16 mouse cellular contexts compared by ENCODE assay signal in the genomic region with DNA sequence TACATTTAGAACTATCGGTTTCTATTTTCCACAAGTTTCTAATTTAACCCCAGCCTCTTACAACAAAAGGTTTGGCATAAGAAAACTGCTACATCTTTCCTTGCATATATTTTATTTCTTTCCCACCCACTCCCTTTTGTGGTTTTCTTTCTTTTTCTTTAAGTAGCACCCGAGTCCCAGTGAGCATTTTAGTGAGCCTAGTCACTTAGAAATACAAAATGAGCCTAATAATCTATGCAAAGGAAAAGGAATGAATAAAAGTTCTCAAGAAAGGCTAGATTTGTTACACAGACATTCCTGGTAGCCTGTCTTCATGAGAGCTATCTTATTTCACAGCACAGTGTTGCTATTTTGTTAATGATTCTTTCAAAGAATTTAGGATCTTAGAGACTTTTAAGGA. TPM values are rescaled to one million over a fixed set of nuclear protein-coding genes. Genes with fewer than 3 reads are reported as not detected.
DNase-seq lines count a peak whose midpoint lies in the region; ATAC-seq and TF ChIP-seq lines count a peak whose summit lies in the region.
"Had no signal": no experiment of that assay in that cellular context is flagged by ENCODE, and none has a peak within 500 bp of the region (broad histone marks: within the 10 kb centered on the region; RNA-seq: fewer than 3 reads in every experiment).

No protein-coding gene starts in this region.

- H3K9ac ChIP-seq in neural tube, embryonic 13.5 days, result no peak overlapping the region
- H3K9ac ChIP-seq in forebrain, embryonic 13.5 days, result no peak overlapping the region
- H3K9ac ChIP-seq in hindbrain, postnatal 0 days (replicated peaks; ENCODE audit: low read length), result peak overlapping the region; percentile 13; the same call in 1 of the 2 replicates
- no peak overlapping the region for H3K9ac ChIP-seq in lung, postnatal 0 days (replicated peaks; ENCODE audit: low read depth)
- H3K9ac ChIP-seq: limb, embryonic 12.5 days; liver, embryonic 14.5 days had no signal

- H3K9me3 ChIP-seq in neural tube, embryonic 13.5 days, result no peaks in the 10 kb centered on the region
- no peaks in the 10 kb centered on the region for H3K9me3 ChIP-seq in forebrain, embryonic 13.5 days (replicated peaks)
- no peaks in the 10 kb centered on the region for H3K9me3 ChIP-seq in hindbrain, postnatal 0 days (ENCODE audit: low read length)
- no peaks in the 10 kb centered on the region for H3K9me3 ChIP-seq in lung, postnatal 0 days (ENCODE audit: low read length)
- H3K9me3 ChIP-seq: limb, embryonic 12.5 days had no signal

- no peak for DNase-seq in neural tube, embryonic 10.5 days (ENCODE audit: extremely low spot score, low spot score)
- no peak for DNase-seq in hindbrain, postnatal 0 days (ENCODE audit: low spot score)
- no peak for DNase-seq in thymus, adult 18-20 months
- DNase-seq in lung, postnatal 0 days (ENCODE audit: low spot score), result no peak
- DNase-seq: gastrocnemius, postnatal 36 days; kidney, adult 11 months; right cerebral cortex, postnatal 14 days; thymus, postnatal 14 days had no signal

- H3K27me3 ChIP-seq in neural tube, embryonic 13.5 days, result no peaks in the 10 kb centered on the region
- H3K27me3 ChIP-seq in forebrain, embryonic 13.5 days, result no peaks in the 10 kb centered on the region
- H3K27me3 ChIP-seq in hindbrain, postnatal 0 days (ENCODE audit: insufficient read depth, low read length), result no peaks in the 10 kb centered on the region
- peaks cover 17% of the 10 kb centered on the region for H3K27me3 ChIP-seq in lung, postnatal 0 days (replicated peaks; ENCODE audit: insufficient read depth, low read length)

- no peak for TF ChIP-seq EP300 in lung, postnatal 0 days (IDR thresholded peaks at IDR 0.05)

- 0 out of 2 replicates have a peak overlapping the region, but pooled peaks have one; percentile 61 for H3K27ac ChIP-seq in neural tube, embryonic 13.5 days (replicated peaks)
- 0 out of 2 replicates have a peak overlapping the region, but pooled peaks have one; percentile 49 for H3K27ac ChIP-seq in forebrain, embryonic 13.5 days
- peak overlapping the region; percentile 72; the same call in 1 of the 2 replicates for H3K27ac ChIP-seq in hindbrain, postnatal 0 days
- H3K27ac ChIP-seq in lung, postnatal 0 days (ENCODE audit: low read length), result no peak overlapping the region
- H3K27ac ChIP-seq: kidney, postnatal 0 days; limb, embryonic 12.5 days; liver, embryonic 14.5 days had no signal

- ATAC-seq in neural tube, embryonic 13.5 days (ENCODE audit: low read depth), result no peak
- ATAC-seq in forebrain, embryonic 13.5 days, result peak; percentile 9; the same call in 1 of the 2 replicates
- ATAC-seq in hindbrain, postnatal 0 days, result no peak
- no peak for ATAC-seq in lung, postnatal 0 days
- no peak for ATAC-seq in erythroblast, adult 5-6 weeks (replicated peaks; ENCODE audit: low FRiP score, poor library complexity, severe bottlenecking)

- H3K4me2 ChIP-seq in neural tube, embryonic 13.5 days, result peak overlapping the region; percentile 32
- peak overlapping the region; percentile 45 for H3K4me2 ChIP-seq in forebrain, embryonic 13.5 days
- peak overlapping the region; percentile 50 for H3K4me2 ChIP-seq in hindbrain, postnatal 0 days (ENCODE audit: low read depth, low read length)
- no peak overlapping the region for H3K4me2 ChIP-seq in lung, postnatal 0 days (replicated peaks; ENCODE audit: low read depth, low read length)
- H3K4me2 ChIP-seq: limb, embryonic 12.5 days had no signal

- 0 out of 2 replicates have a peak overlapping the region, but pooled peaks have one; percentile 5 for H3K4me3 ChIP-seq in neural tube, embryonic 13.5 days
- H3K4me3 ChIP-seq in forebrain, embryonic 13.5 days, result peak overlapping the region; percentile 14; the same call in 1 of the 2 replicates
- H3K4me3 ChIP-seq in hindbrain, postnatal 0 days (ENCODE audit: low read length), result peak overlapping the region; percentile 21
- H3K4me3 ChIP-seq in lung, postnatal 0 days (ENCODE audit: low read depth, low read length), result no peak overlapping the region
- H3K4me3 ChIP-seq: erythroblast, embryonic 14.5 days; limb, embryonic 12.5 days had no signal

- no peaks in the 10 kb centered on the region for H3K36me3 ChIP-seq in neural tube, embryonic 13.5 days
- H3K36me3 ChIP-seq in forebrain, embryonic 13.5 days (ENCODE audit: poor library complexity, severe bottlenecking), result no peaks in the 10 kb centered on the region
- no peaks in the 10 kb centered on the region for H3K36me3 ChIP-seq in hindbrain, postnatal 0 days (ENCODE audit: insufficient read depth, low read length)
- H3K36me3 ChIP-seq in lung, postnatal 0 days (ENCODE audit: insufficient read depth, low read length), result no peaks in the 10 kb centered on the region
- H3K36me3 ChIP-seq: limb, embryonic 12.5 days had no signal

- 40% methylated on average over 2 of the region's 2 CpGs for WGBS in neural tube, embryonic 13.5 days
- 15% methylated on average over 2 of the region's 2 CpGs for WGBS in forebrain, embryonic 13.5 days
- WGBS in hindbrain, postnatal 0 days, result 34% methylated on average over 2 of the region's 2 CpGs
- WGBS in lung, postnatal 0 days, result 82% methylated on average over 2 of the region's 2 CpGs

- TF ChIP-seq CTCF in hindbrain, postnatal 0 days (IDR thresholded peaks at IDR 0.05; ENCODE audit: low read depth), result no peak
- no peak for TF ChIP-seq CTCF in lung, postnatal 0 days (IDR thresholded peaks at IDR 0.05)

- peaks cover 27% of the 10 kb centered on the region for H3K4me1 ChIP-seq in neural tube, embryonic 13.5 days (replicated peaks)
- H3K4me1 ChIP-seq in forebrain, embryonic 13.5 days, result peaks cover 32% of the 10 kb centered on the region
- H3K4me1 ChIP-seq in hindbrain, postnatal 0 days (ENCODE audit: insufficient read depth, low read length), result no peaks in the 10 kb centered on the region
- H3K4me1 ChIP-seq in lung, postnatal 0 days (ENCODE audit: insufficient read depth, low read depth, low read length), result peaks cover 10% of the 10 kb centered on the region

RNA-seq across cellular contexts. Expression of gene Pcdh10, which starts 7.3 kb away (rescaled TPM):
- 9.8 and 11.5 TPM in 2 replicates for polyA plus RNA-seq in neural tube, embryonic 13.5 days (2015; fragmentation: Nextera tagmentation; extraction: Ambion mirVana)
- 9.6 and 9.7 TPM in 2 replicates for polyA plus RNA-seq in forebrain, embryonic 13.5 days (2015; fragmentation: Nextera tagmentation; extraction: Ambion mirVana)
- total RNA-seq in hindbrain, postnatal 0 days (2014; rRNA removed), result 134 and 136 TPM in 2 replicates
- 19.6 and 21.4 TPM in 2 replicates for polyA plus RNA-seq in hindbrain, postnatal 0 days (2015; fragmentation: Nextera tagmentation; extraction: Ambion mirVana)
- polyA plus RNA-seq in lung, postnatal 0 days (2015; fragmentation: Nextera tagmentation; extraction: Ambion mirVana), result 0.02 and 0.19 TPM in 2 replicates
- total RNA-seq in erythroblast, adult 5-6 weeks (2015; ENCODE audit: low replicate concordance), result not detected in 2 replicates
- 0.14 TPM in 1 of 2 replicates, not detected in the other for total RNA-seq in erythroblast, adult 5-6 weeks (2017; ENCODE audit: low replicate concordance)
- total RNA-seq: MEL had no signal
